9 mouse cellular contexts compared by ENCODE assay signal in the genomic region with DNA sequence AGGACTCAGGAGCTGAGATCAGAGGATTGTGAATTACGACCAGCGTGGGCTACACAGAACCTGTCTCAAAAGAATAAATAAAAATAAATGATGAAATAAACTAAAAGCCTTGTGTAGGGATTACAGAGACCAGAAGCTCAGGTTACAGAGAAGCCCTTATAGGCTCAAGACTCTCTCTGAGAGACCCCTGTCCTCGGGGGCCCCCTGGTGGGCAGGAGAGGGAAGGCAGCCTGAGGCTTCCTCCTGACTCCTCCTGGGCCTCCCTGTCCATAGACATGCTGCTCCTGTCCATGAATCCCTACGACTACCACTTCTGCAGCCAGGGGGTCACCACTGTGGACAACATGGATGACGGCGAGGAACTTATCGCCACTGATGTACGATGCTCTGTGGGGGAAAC. TPM values are rescaled to one million over a fixed set of nuclear protein-coding genes. Genes with fewer than 3 reads are reported as not detected.
DNase-seq lines count a peak whose midpoint lies in the region; ATAC-seq lines count a peak whose summit lies in the region.
"Had no signal": no experiment of that assay in that cellular context is flagged by ENCODE, and none has a peak within 500 bp of the region (broad histone marks: within the 10 kb centered on the region; RNA-seq: fewer than 3 reads in every experiment).

No protein-coding gene starts in this region.

- peak; percentile 73 for DNase-seq in ES-CJ7 (ENCODE audit: low read depth, low spot score)
- DNase-seq in heart, postnatal 4 days = peak; percentile 95
- DNase-seq in layer of hippocampus, adult 9-10 months (ENCODE audit: low spot score) = peak; percentile 81
- DNase-seq in ovary, postnatal 10 days (ENCODE audit: low spot score) = peak; percentile 93
- peak; percentile 72 to 94 for DNase-seq in thymus, postnatal 10 days (ENCODE audit: low spot score in 2 of 2)

- WGBS in forebrain, embryonic 15.5 days = 18% methylated on average over 8 of the region's 8 CpGs
- WGBS in lung, embryonic 15.5 days = 13% methylated on average over 8 of the region's 8 CpGs

- no peak overlapping the region for H3K9ac ChIP-seq in forebrain, embryonic 15.5 days (replicated peaks)
- H3K9ac ChIP-seq in lung, embryonic 15.5 days = no peak overlapping the region
- H3K9ac ChIP-seq: hindbrain, embryonic 15.5 days had no signal

- H3K4me2 ChIP-seq in forebrain, embryonic 15.5 days (replicated peaks) = no peak overlapping the region
- H3K4me2 ChIP-seq in lung, embryonic 15.5 days = no peak overlapping the region
- H3K4me2 ChIP-seq: hindbrain, embryonic 15.5 days had no signal

- no peaks in the 10 kb centered on the region for H3K9me3 ChIP-seq in forebrain, embryonic 15.5 days
- no peaks in the 10 kb centered on the region for H3K9me3 ChIP-seq in lung, embryonic 15.5 days
- H3K9me3 ChIP-seq: hindbrain, embryonic 15.5 days had no signal

- no peak overlapping the region for H3K4me3 ChIP-seq in forebrain, embryonic 15.5 days
- no peak overlapping the region for H3K4me3 ChIP-seq in lung, embryonic 15.5 days
- H3K4me3 ChIP-seq: hindbrain, embryonic 15.5 days had no signal

- H3K4me1 ChIP-seq in forebrain, embryonic 15.5 days = no peaks in the 10 kb centered on the region
- no peaks in the 10 kb centered on the region for H3K4me1 ChIP-seq in lung, embryonic 15.5 days
- H3K4me1 ChIP-seq: hindbrain, embryonic 15.5 days had no signal

- no peaks in the 10 kb centered on the region for H3K27me3 ChIP-seq in forebrain, embryonic 15.5 days
- H3K27me3 ChIP-seq in lung, embryonic 15.5 days = peaks cover 23% of the 10 kb centered on the region
- H3K27me3 ChIP-seq: hindbrain, embryonic 15.5 days had no signal

- ATAC-seq in cerebellum, adult (ENCODE audit: insufficient number of reproducible peaks, low FRiP score, low TSS enrichment) = 0 out of 2 replicates have a peak, but pooled peaks have one; percentile 45
- ATAC-seq in forebrain, embryonic 15.5 days (replicated peaks) = peak; percentile 38; the same call in 1 of the 2 replicates
- peak; percentile 51; the same call in 1 of the 2 replicates for ATAC-seq in lung, embryonic 15.5 days (ENCODE audit: borderline replicate concordance, extremely low read depth, low FRiP score, low TSS enrichment)

- H3K27ac ChIP-seq in forebrain, embryonic 15.5 days (replicated peaks) = no peak overlapping the region
- H3K27ac ChIP-seq in lung, embryonic 15.5 days = no peak overlapping the region
- H3K27ac ChIP-seq: hindbrain, embryonic 15.5 days had no signal

- H3K36me3 ChIP-seq in forebrain, embryonic 15.5 days = no peaks in the 10 kb centered on the region
- no peaks in the 10 kb centered on the region for H3K36me3 ChIP-seq in lung, embryonic 15.5 days
- H3K36me3 ChIP-seq: hindbrain, embryonic 15.5 days had no signal

RNA-seq across cellular contexts. Expression of a gene that starts 8.8 kb away (rescaled TPM):
- 0.29 and 0.59 TPM in 2 replicates for polyA plus RNA-seq in forebrain, embryonic 15.5 days (2015; fragmentation: Nextera tagmentation; extraction: Ambion mirVana)
- 10 to 100 TPM; 60.5 to 63.8 TPM for total RNA-seq in heart, postnatal 4 days (2021)
- 0.85 and 1.1 TPM in 2 replicates for polyA plus RNA-seq in lung, embryonic 15.5 days (2015; fragmentation: Nextera tagmentation; extraction: Ambion mirVana)

RNA-seq across cellular contexts. Expression of a gene that starts 27.2 kb away (rescaled TPM):
- polyA plus RNA-seq in forebrain, embryonic 15.5 days (2015; fragmentation: Nextera tagmentation; extraction: Ambion mirVana) = 12.8 and 15.6 TPM in 2 replicates
- 10 to 100 TPM; 17.3 to 18.2 TPM for total RNA-seq in heart, postnatal 4 days (2021)
- 26.5 and 29.8 TPM in 2 replicates for polyA plus RNA-seq in lung, embryonic 15.5 days (2015; fragmentation: Nextera tagmentation; extraction: Ambion mirVana)
